Mouse (Mus musculus) forebrain, embryonic 11.5 days (tissue): ENCODE data around the gene Gm26938. TPM values are rescaled to one million over a fixed set of nuclear protein-coding genes. Genes with fewer than 3 reads are reported as not detected.

Experiments used
- ATAC-seq: fragments of 200-750 bp; cut with Nextera tagmentation; replicated peaks from 2 replicates; pipeline ENCODE4 v1.8.0; 2017; ENCODE audit warnings: moderate TSS enrichment; ENCODE audit not compliant: low FRiP score
- DNase-seq: peaks from one replicate; pipeline ENCODE4 v3.0.0-alpha.2; 2017; ENCODE audit warnings: low spot score
- H3K27ac ChIP-seq: fragments of 300-500 bp; sonication (generic); 2 replicates; pipeline ENCODE4 v1.5.1; 2014; ENCODE audit warnings: low read depth, low read length
- H3K27me3 ChIP-seq: fragments of 300-500 bp; sonication (generic); 2 replicates; pipeline ENCODE4 v1.6.1; 2014; ENCODE audit warnings: mild to moderate bottlenecking, low read length, mixed read lengths; ENCODE audit not compliant: control insufficient read depth, insufficient read depth
- H3K36me3 ChIP-seq: fragments of 300-500 bp; sonication (generic); 2 replicates; pipeline ENCODE4 v1.6.1; 2014; ENCODE audit warnings: mild to moderate bottlenecking, low read length, moderate library complexity, mixed read lengths; ENCODE audit not compliant: control insufficient read depth, insufficient read depth
- H3K4me1 ChIP-seq: fragments of 300-500 bp; sonication (generic); replicated peaks from 2 replicates; pipeline ENCODE4 v1.6.1; 2014; ENCODE audit warnings: low read length, mixed read lengths; ENCODE audit not compliant: control insufficient read depth, insufficient read depth
- H3K4me2 ChIP-seq: fragments of 300-500 bp; sonication (generic); 2 replicates; pipeline ENCODE4 v1.6.1; 2014; ENCODE audit warnings: low read depth, mild to moderate bottlenecking, low read length, moderate library complexity, mixed read lengths; ENCODE audit not compliant: severe bottlenecking
- H3K4me3 ChIP-seq: fragments of 300-500 bp; sonication (generic); 2 replicates; pipeline ENCODE4 v1.5.1; 2014; ENCODE audit warnings: low read depth, low read length
- H3K9ac ChIP-seq: fragments of 300-500 bp; sonication (generic); 2 replicates; pipeline ENCODE4 v1.6.1; 2014; ENCODE audit warnings: low read length
- H3K9me3 ChIP-seq: fragments of 300-500 bp; sonication (generic); 2 replicates; pipeline ENCODE4 v1.6.1; 2016; ENCODE audit warnings: low read length, mixed read lengths; ENCODE audit not compliant: control insufficient read depth
- WGBS: fragments of 180-500 bp; shearing (Covaris S2); extraction: QIAGEN DNeasy Blood & Tissue Kit; methylation state at CpG from one replicate; pipeline ENCODE4 v1.1.7; 2014; 5-methylcytosine and 5-hydroxymethylcytosine counted together
- polyA plus RNA-seq: library from polyadenylated mRNA; unstranded; fragments of >200 nt; fragmentation: Nextera tagmentation; extraction: Ambion mirVana; gene quantifications from 2 replicates; pipeline ENCODE4 v1.2.1, GENCODE M21; 2014

Gene Gm26938
- polyA plus RNA-seq, 1 experiment from 2014 or later: 0.27 TPM

DNA sequence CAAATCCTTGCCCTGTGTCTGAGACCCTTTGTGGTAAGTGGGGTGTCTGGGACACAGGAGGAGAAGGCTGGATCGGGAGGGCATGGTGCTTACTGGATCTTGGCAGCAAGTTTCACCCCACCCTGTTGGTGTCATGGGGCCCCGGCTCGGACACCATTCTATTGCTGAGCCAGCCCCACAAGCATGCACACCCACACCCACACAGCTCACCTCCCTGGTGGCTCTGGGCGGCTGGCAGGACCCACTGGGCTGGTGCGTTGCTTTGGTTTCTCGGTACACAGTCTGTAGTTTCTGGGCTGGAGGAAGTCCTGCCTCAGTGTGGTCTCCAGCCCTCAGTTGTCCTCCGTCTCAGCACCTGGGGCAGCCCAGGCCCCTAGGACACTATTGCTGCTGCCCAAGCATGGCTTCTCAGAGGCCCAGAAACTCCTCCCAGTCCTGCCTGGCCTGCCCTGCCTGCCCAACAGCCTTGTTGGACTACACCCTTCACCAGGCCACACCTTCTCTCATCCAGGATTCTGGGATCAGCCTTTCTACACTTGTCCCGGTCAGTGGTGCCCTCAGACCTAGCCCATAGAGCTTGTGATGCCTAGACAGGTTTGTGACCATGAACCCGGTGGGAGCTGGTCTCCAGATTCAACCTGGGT, 6.5 kb downstream of the Gm26938 start, which contains the start of gene Tmem184a:
Tmem184a (minus strand) TSS at position 380 of the 644 bp plus-strand sequence.
- ATAC-seq: no peak
- peak; percentile 47 for DNase-seq
- no peak within 1 kb of the TSS for H3K27ac ChIP-seq
- 85% methylated on average over 9 of the region's 9 CpGs for WGBS
- no peak within 1 kb of the TSS for H3K9ac ChIP-seq
- no peaks in the 10 kb centered on the region for H3K9me3 ChIP-seq
- H3K4me3 ChIP-seq: no peak within 1 kb of the TSS
- no peaks in the 10 kb centered on the region for H3K4me1 ChIP-seq
- H3K36me3 ChIP-seq: no peaks in the 10 kb centered on the region; the same call in 1 of the 2 replicates
- H3K4me2 ChIP-seq: no peak within 1 kb of the TSS
- no peaks in the 10 kb centered on the region for H3K27me3 ChIP-seq

DNA sequence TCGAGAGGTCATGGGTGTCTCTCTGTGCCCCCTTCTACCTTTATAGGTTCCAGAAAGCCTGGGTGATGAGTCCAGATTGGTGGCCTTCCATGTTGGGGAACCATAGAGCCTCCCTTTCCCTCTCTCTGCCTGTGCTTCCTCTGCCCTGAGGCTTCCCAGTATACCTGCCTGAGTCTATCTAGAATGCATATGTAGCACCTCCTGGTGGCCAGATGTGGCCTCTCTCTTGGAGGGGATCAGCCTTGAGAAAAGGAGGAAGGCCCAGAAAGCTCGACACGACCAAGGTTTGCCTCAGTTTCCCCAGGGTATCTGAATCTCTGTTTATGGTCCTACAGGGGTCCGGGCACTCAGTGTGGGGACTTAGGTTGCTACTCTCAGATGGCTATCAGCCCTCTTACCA, 7.4 kb downstream of the Gm26938 start:
- DNase-seq (peak; percentile 61), ATAC-seq (no peak)
- Histone ChIP-seq H3K4me2 (no peak overlapping the region), H3K4me3 (no peak overlapping the region), H3K36me3 (no peaks in the 10 kb centered on the region; the same call in 1 of the 2 replicates), H3K27me3 (no peaks in the 10 kb centered on the region; the same call in 1 of the 2 replicates), H3K9me3 (no peaks in the 10 kb centered on the region), H3K4me1 (no peaks in the 10 kb centered on the region), H3K27ac (no peak overlapping the region), H3K9ac (no peak overlapping the region)
- WGBS: 52% methylated on average over 4 of the region's 4 CpGs

DNA sequence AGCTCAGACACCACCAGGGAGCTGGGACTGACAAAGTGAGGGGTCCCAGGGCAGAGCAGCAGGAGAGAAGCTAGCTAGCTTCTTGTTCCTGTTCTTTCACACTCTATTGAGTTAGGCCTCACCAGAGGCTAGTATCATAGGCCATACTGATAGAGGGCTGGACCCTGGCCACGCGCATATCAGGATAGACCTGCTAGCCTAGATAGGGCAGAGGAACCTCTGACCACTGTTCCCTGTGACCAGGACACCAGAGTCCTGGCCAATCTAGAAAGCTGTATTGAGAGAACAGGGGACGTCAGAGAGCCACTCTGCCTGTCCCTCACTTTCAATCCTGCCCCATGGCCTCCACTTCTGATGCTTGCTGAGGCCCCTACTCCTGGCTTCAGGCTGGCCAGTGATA, 8.2 kb downstream of the Gm26938 start:
- Histone ChIP-seq H3K4me1 (no peaks in the 10 kb centered on the region), H3K4me2 (no peak overlapping the region), H3K27ac (no peak overlapping the region), H3K9me3 (no peaks in the 10 kb centered on the region), H3K9ac (no peak overlapping the region), H3K36me3 (no peaks in the 10 kb centered on the region; the same call in 1 of the 2 replicates), H3K27me3 (no peaks in the 10 kb centered on the region; the same call in 1 of the 2 replicates), H3K4me3 (no peak overlapping the region)
- no peak for ATAC-seq
- DNase-seq: peak; percentile 48
- WGBS: 85% methylated on average over 3 of the region's 3 CpGs

DNA sequence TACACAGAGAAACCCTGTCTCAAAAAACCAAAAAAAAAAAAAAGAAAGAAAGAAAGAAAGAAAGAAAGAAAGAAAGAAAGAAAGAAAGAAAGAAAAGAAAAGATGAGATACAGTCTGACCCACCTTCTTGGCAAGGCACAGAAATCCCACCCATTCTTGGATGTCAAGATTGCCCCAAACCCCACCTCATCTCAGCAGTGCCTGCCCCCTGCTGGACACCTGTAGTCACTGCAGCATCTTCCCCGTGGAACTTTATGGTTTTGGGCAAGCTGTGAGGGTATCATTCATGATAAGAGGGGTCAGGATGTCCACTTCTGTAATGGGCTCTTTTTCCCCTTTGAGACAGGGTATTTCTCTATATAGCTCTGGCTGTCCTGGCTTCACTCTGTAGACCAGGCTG, 8.9 kb downstream of the Gm26938 start:
- Histone ChIP-seq H3K36me3 (no peaks in the 10 kb centered on the region; the same call in 1 of the 2 replicates), H3K9me3 (no peaks in the 10 kb centered on the region), H3K4me3 (no peak overlapping the region), H3K9ac (no peak overlapping the region), H3K4me1 (no peaks in the 10 kb centered on the region), H3K4me2 (no peak overlapping the region), H3K27me3 (no peaks in the 10 kb centered on the region; the same call in 1 of the 2 replicates), H3K27ac (no peak overlapping the region)
- DNase-seq (peak; percentile 57), ATAC-seq (no peak)
- 14% methylated on average over 1 of the region's 1 CpGs for WGBS

DNA sequence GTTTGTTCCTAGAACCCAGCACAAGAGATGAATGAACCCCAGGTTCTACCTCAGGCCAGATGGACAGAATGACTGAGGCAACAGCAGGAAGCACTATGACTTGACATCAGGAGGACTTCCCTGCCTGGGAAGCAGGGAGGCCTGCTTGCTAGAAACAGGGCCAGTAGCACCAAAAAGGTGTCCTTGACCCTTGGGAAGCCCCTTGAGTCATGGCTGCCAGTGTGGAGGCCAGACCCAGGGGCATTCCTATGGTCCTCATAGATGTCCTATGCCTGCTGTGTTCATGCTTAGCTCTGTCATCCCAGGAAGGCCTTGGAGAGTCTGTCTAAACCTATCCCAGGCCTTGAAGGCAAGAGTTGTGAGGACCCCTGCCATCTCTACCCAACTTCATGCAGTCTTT, 9.8 kb downstream of the Gm26938 start:
- no peak overlapping the region for H3K9ac ChIP-seq
- DNase-seq: no peak
- no peak overlapping the region for H3K4me2 ChIP-seq
- H3K4me1 ChIP-seq: no peaks in the 10 kb centered on the region
- no peak overlapping the region for H3K27ac ChIP-seq
- no peaks in the 10 kb centered on the region for H3K36me3 ChIP-seq
- H3K4me3 ChIP-seq: no peak overlapping the region
- no peaks in the 10 kb centered on the region; the same call in 1 of the 2 replicates for H3K27me3 ChIP-seq
- no peaks in the 10 kb centered on the region for H3K9me3 ChIP-seq
- no peak for ATAC-seq

DNA sequence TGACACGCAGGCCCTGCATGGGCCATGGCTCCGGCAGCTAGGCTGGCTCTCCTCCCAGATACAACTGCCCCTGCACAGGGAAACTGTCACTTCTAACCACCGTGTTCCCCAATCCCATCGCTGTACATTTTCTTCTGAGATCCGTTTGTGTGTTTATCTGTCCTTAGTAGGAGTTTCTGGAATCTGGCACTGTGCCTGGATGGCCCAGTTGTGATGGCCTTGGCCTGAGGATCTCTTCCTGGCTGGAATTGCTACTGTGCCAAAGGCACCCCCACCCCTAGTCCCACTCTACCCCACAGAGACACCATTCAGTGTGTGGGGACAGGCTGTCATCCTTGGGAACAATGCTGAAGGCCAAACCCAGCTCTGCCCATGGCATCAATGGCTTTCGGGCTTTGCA, 10.2 kb downstream of the Gm26938 start:
- Histone ChIP-seq H3K9ac (no peak overlapping the region), H3K9me3 (no peaks in the 10 kb centered on the region), H3K27ac (no peak overlapping the region), H3K36me3 (no peaks in the 10 kb centered on the region), H3K27me3 (no peaks in the 10 kb centered on the region; the same call in 1 of the 2 replicates), H3K4me2 (no peak overlapping the region), H3K4me1 (no peaks in the 10 kb centered on the region), H3K4me3 (no peak overlapping the region)
- 86% methylated on average over 6 of the region's 6 CpGs for WGBS
- no peak for DNase-seq
- no peak for ATAC-seq

DNA sequence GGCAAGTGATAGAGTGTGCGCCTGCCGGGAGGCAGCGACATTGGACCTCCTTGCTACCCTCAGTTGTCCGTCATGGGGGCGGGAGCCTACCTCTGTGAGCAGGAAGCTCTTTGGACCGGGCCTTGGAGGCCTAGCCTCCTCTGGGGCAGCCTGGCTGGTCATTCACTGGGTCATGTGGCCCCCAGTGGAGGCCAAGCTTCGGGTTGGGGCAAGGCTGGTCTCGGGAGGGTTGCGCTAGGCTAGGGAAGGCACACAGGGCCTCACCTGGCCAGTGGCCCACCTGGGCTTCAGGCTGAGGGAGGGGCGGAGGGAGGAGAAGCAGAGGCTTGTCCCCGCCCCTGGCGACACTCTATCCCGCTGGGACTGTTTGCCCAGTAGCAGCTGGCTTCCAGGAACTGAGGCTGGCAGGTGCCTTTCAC, 12.2 kb downstream of the Gm26938 start:
- H3K36me3 ChIP-seq: no peaks in the 10 kb centered on the region
- no peak overlapping the region for H3K4me3 ChIP-seq
- H3K4me1 ChIP-seq: no peaks in the 10 kb centered on the region
- H3K27me3 ChIP-seq: no peaks in the 10 kb centered on the region; the same call in 1 of the 2 replicates
- H3K27ac ChIP-seq: no peak overlapping the region
- H3K9ac ChIP-seq: no peak overlapping the region
- H3K9me3 ChIP-seq: no peaks in the 10 kb centered on the region
- DNase-seq (peak; percentile 45), ATAC-seq (no peak)
- WGBS: 11% methylated on average over 12 of the region's 13 CpGs
- H3K4me2 ChIP-seq: no peak overlapping the region

DNA sequence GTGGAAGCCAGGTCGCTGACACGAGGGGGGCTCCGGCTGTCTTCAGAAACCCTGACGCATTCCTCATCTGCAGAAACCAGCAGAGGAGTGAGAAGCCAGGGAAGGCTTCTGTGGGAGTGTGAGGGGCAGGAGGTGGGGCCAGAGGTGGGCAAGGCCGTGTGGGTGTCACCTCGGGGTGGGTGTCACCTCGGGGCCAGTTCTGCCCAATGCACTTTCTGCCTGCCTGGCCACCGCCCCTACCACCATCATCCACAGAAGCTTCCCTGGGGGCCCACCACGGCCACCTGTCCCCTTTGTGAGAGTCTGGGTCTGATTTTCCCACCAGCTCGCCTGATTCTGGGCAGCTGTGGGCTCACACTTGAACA, 13.1 kb downstream of the Gm26938 start:
- no peaks in the 10 kb centered on the region for H3K36me3 ChIP-seq
- H3K4me1 ChIP-seq: no peaks in the 10 kb centered on the region
- DNase-seq: no peak
- no peaks in the 10 kb centered on the region for H3K9me3 ChIP-seq
- H3K27ac ChIP-seq: no peak overlapping the region
- H3K9ac ChIP-seq: no peak overlapping the region
- WGBS: 48% methylated on average over 10 of the region's 10 CpGs
- no peaks in the 10 kb centered on the region; the same call in 1 of the 2 replicates for H3K27me3 ChIP-seq
- H3K4me2 ChIP-seq: no peak overlapping the region
- ATAC-seq: no peak
- no peak overlapping the region for H3K4me3 ChIP-seq
